Mouse (Mus musculus) cortical plate, adult 2 months (tissue): ENCODE measurements around the gene Ttf2. TPM values are rescaled to one million over a fixed set of nuclear protein-coding genes. Genes with fewer than 3 reads are reported as not detected.

ENCODE experiments used
- H3K27ac ChIP-seq: fragments of 200-500 bp; 2 replicates; pipeline ENCODE4 v1.5.1; 2012; ENCODE audit warnings: low read length, control low read depth, inconsistent platforms; ENCODE audit not compliant: insufficient read depth
- H3K4me1 ChIP-seq: fragments of 200-500 bp; 2 replicates; pipeline ENCODE4 v1.6.1; 2011; ENCODE audit warnings: low read length; ENCODE audit not compliant: control insufficient read depth, insufficient read depth
- H3K4me3 ChIP-seq: fragments of 200-500 bp; 2 replicates; pipeline ENCODE4 v1.5.1; 2011; ENCODE audit warnings: mild to moderate bottlenecking, low read length, control low read depth; ENCODE audit not compliant: insufficient read depth
- CTCF ChIP-seq: fragments of 200-500 bp; IDR thresholded peaks from 2 replicates; pipeline ENCODE4 v1.5.1; 2011; ENCODE audit warnings: mild to moderate bottlenecking, control low read depth, low read length; ENCODE audit not compliant: insufficient read depth; ENCODE audit errors: extremely low read depth
- POLR2A ChIP-seq: fragments of 200-500 bp; IDR thresholded peaks from 2 replicates; pipeline ENCODE4 v1.6.1; 2011; ENCODE audit warnings: mild to moderate bottlenecking, low read length, control low read depth; ENCODE audit not compliant: insufficient read depth; ENCODE audit errors: extremely low read depth
- polyA plus RNA-seq: library from polyadenylated mRNA; depleted of rRNA; stranded (reverse); fragments of >200 nt; gene quantifications from 2 replicates; pipeline ENCODE4 v1.2.3, GENCODE M21; 2012; rRNA removed

Gene Ttf2
- polyA plus RNA-seq, 1 experiment = 1.2 TPM

GRCm38 (mm10) chr3:100889234-100889633 is 80.2 kb downstream of the Ttf2 start:
- Histone ChIP-seq H3K27ac (no peak overlapping the region), H3K4me3 (no peak overlapping the region), H3K4me1 (no peaks in the 10 kb centered on the region)
- no peak for TF ChIP-seq CTCF
- no peak for TF ChIP-seq POLR2A

Other genes with a start within 250 kb of the Ttf2 start
- gene Vtcn1, start 144.2 kb downstream of the Ttf2 start, polyA plus RNA-seq = 0.15 and 0.17 TPM in 2 replicates
- 8.1 and 8.7 TPM in 2 replicates for gene Trim45, start 47.5 kb downstream of the Ttf2 start, polyA plus RNA-seq
- 0.13 and 0.17 TPM in 2 replicates for gene Cd101, start 59.9 kb upstream of the Ttf2 start, polyA plus RNA-seq
- 11.0 and 12.0 TPM in 2 replicates for gene Ptgfrn, start 140.6 kb upstream of the Ttf2 start, polyA plus RNA-seq